9 mouse cellular contexts compared by ENCODE assay signal in the genomic region with DNA sequence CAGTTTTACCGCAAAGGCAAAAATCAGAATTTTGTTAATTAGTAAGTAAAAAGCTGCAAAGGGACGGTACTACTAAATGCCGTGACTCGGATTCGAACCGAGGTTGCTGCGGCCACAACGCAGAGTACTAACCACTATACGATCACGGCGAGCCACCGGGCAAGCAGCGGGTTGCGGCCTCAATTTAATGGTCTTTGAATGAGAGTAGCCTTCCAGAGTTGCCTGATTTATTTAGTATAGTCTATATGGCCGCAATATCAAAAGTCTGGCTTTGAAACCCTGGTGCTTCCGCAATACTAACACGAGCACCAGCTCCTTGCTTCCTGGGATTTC. TPM values are rescaled to one million over a fixed set of nuclear protein-coding genes. Genes with fewer than 3 reads are reported as not detected.
DNase-seq lines count a peak whose midpoint lies in the region; ATAC-seq lines count a peak whose summit lies in the region.
"Had no signal": no experiment of that assay in that cellular context is flagged by ENCODE, and none has a peak within 500 bp of the region (broad histone marks: within the 10 kb centered on the region; RNA-seq: fewer than 3 reads in every experiment).

No protein-coding gene starts in this region.

- H3K27me3 ChIP-seq in heart, embryonic 13.5 days (replicated peaks), result no peaks in the 10 kb centered on the region
- H3K27me3 ChIP-seq in liver, embryonic 13.5 days, result no peaks in the 10 kb centered on the region
- H3K27me3 ChIP-seq in stomach, embryonic 14.5 days (ENCODE audit: control insufficient read depth, insufficient read depth, low read length), result no peaks in the 10 kb centered on the region

- no peaks in the 10 kb centered on the region for H3K4me1 ChIP-seq in brown adipose tissue, adult 24 weeks (ENCODE audit: control insufficient read depth, insufficient read depth, insufficient read length, low read length)
- H3K4me1 ChIP-seq in heart, embryonic 13.5 days, result peaks cover 9% of the 10 kb centered on the region
- H3K4me1 ChIP-seq in liver, embryonic 13.5 days (replicated peaks), result peaks cover 30% of the 10 kb centered on the region
- no peaks in the 10 kb centered on the region; the same call in 1 of the 2 replicates for H3K4me1 ChIP-seq in stomach, embryonic 14.5 days (ENCODE audit: control insufficient read depth, insufficient read depth, low read length)

- 0% methylated on average over 17 of the region's 17 CpGs for WGBS in heart, embryonic 13.5 days
- 1% methylated on average over 17 of the region's 17 CpGs for WGBS in liver, embryonic 13.5 days (ENCODE audit: insufficient replicate concordance)
- under 1% methylated on average over 17 of the region's 17 CpGs for WGBS in stomach, embryonic 14.5 days

- peak overlapping the region; percentile 98 for H3K4me2 ChIP-seq in heart, embryonic 13.5 days
- peak overlapping the region; percentile 90 for H3K4me2 ChIP-seq in liver, embryonic 13.5 days
- peak overlapping the region; percentile 51 for H3K4me2 ChIP-seq in stomach, embryonic 14.5 days (replicated peaks; ENCODE audit: low read depth, low read length)

- peak overlapping the region; percentile 90 for H3K9ac ChIP-seq in heart, embryonic 13.5 days
- peak overlapping the region; percentile 85 for H3K9ac ChIP-seq in liver, embryonic 13.5 days
- peak overlapping the region; percentile 67 for H3K9ac ChIP-seq in stomach, embryonic 14.5 days (replicated peaks; ENCODE audit: low read depth, low read length)

- DNase-seq in kidney, postnatal 14 days, result peak; percentile 96
- DNase-seq in liver, embryonic 13.5 days, result peak; percentile 90
- peak; percentile 95 to 96 for DNase-seq in natural killer cell, adult 2 months (ENCODE audit: low spot score in 2 of 2)

- peak overlapping the region; percentile 87 for H3K4me3 ChIP-seq in brown adipose tissue, adult 24 weeks (ENCODE audit: insufficient read depth, low read depth, low read length)
- H3K4me3 ChIP-seq in heart, embryonic 13.5 days, result peak overlapping the region; percentile 80
- H3K4me3 ChIP-seq in liver, embryonic 13.5 days (replicated peaks), result peak overlapping the region; percentile 72
- peak overlapping the region; percentile 68 for H3K4me3 ChIP-seq in stomach, embryonic 14.5 days (ENCODE audit: low read depth, low read length)

- no peaks in the 10 kb centered on the region for H3K9me3 ChIP-seq in heart, embryonic 13.5 days
- no peaks in the 10 kb centered on the region for H3K9me3 ChIP-seq in liver, embryonic 13.5 days (replicated peaks)
- H3K9me3 ChIP-seq in stomach, embryonic 14.5 days (ENCODE audit: control insufficient read depth, low read depth, low read length), result no peaks in the 10 kb centered on the region

- H3K27ac ChIP-seq in brown adipose tissue, adult 24 weeks (replicated peaks; ENCODE audit: low read depth, low read length), result peak overlapping the region; percentile 85
- peak overlapping the region; percentile 95 for H3K27ac ChIP-seq in heart, embryonic 13.5 days (replicated peaks)
- H3K27ac ChIP-seq in liver, embryonic 13.5 days, result peak overlapping the region; percentile 90
- H3K27ac ChIP-seq in stomach, embryonic 14.5 days (ENCODE audit: low read length), result peak overlapping the region; percentile 89

- no peaks in the 10 kb centered on the region for H3K36me3 ChIP-seq in heart, embryonic 13.5 days
- no peaks in the 10 kb centered on the region for H3K36me3 ChIP-seq in liver, embryonic 13.5 days
- no peaks in the 10 kb centered on the region for H3K36me3 ChIP-seq in stomach, embryonic 14.5 days (ENCODE audit: control insufficient read depth, insufficient read depth, low read length)

- ATAC-seq in CD4-positive, CD25-positive, alpha-beta regulatory T cell, adult 4 months, result peak; percentile 58
- ATAC-seq in erythroid progenitor cell, adult 5-6 weeks (replicated peaks; ENCODE audit: low FRiP score, poor library complexity, severe bottlenecking), result peak; percentile 40
- peak; percentile 53 for ATAC-seq in heart, embryonic 13.5 days (ENCODE audit: extremely low read depth, insufficient number of reproducible peaks, low FRiP score, low TSS enrichment)
- ATAC-seq in liver, embryonic 13.5 days (ENCODE audit: low read depth), result peak; percentile 69
- ATAC-seq in stomach, embryonic 14.5 days (ENCODE audit: insufficient number of reproducible peaks, insufficient read depth, low FRiP score, low read depth), result peak; percentile 63

RNA-seq across cellular contexts. Expression of a gene that starts 24.7 kb away (rescaled TPM):
- under 1 TPM in 1 of 2 experiments, not detected in 1; 0.22 TPM for polyA plus RNA-seq in CD4-positive, CD25-positive, alpha-beta regulatory T cell, adult 4 months (2017; shearing (Covaris generic))
- polyA plus RNA-seq in brown adipose tissue, adult 24 weeks (2012; ENCODE audit: insufficient read depth, insufficient read length, missing spikeins), result 5.4 and 8.2 TPM in 2 replicates
- total RNA-seq in erythroid progenitor cell, adult 5-6 weeks (2015; ENCODE audit: low replicate concordance), result not detected in 2 replicates
- total RNA-seq in erythroid progenitor cell, adult 5-6 weeks (2017; ENCODE audit: low replicate concordance), result not detected in 2 replicates
- polyA plus RNA-seq in heart, embryonic 13.5 days (2015; fragmentation: Nextera tagmentation; extraction: Ambion mirVana), result 7.4 and 7.5 TPM in 2 replicates
- 1.3 and 1.7 TPM in 2 replicates for polyA plus RNA-seq in liver, embryonic 13.5 days (2015; fragmentation: Nextera tagmentation; extraction: Ambion mirVana)
- polyA plus RNA-seq in stomach, embryonic 14.5 days (2014; fragmentation: Nextera tagmentation; extraction: Ambion mirVana), result 0.20 TPM in 1 of 2 replicates, not detected in the other
- total RNA-seq: hematopoietic stem cell, adult 5-6 weeks had no signal

RNA-seq across cellular contexts. Expression of a gene that starts 48.1 kb away (rescaled TPM):
- not detected for polyA plus RNA-seq in CD4-positive, CD25-positive, alpha-beta regulatory T cell, adult 4 months (2017; shearing (Covaris generic))
- not detected in 2 replicates for polyA plus RNA-seq in brown adipose tissue, adult 24 weeks (2012; ENCODE audit: insufficient read depth, insufficient read length, missing spikeins)
- total RNA-seq in erythroid progenitor cell, adult 5-6 weeks (2015; ENCODE audit: low replicate concordance), result not detected in 2 replicates
- total RNA-seq in erythroid progenitor cell, adult 5-6 weeks (2017; ENCODE audit: low replicate concordance), result not detected in 2 replicates
- polyA plus RNA-seq in heart, embryonic 13.5 days (2015; fragmentation: Nextera tagmentation; extraction: Ambion mirVana), result 0.68 and 0.78 TPM in 2 replicates
- not detected in 2 replicates for polyA plus RNA-seq in liver, embryonic 13.5 days (2015; fragmentation: Nextera tagmentation; extraction: Ambion mirVana)
- polyA plus RNA-seq in stomach, embryonic 14.5 days (2014; fragmentation: Nextera tagmentation; extraction: Ambion mirVana), result not detected in 2 replicates
- total RNA-seq: hematopoietic stem cell, adult 5-6 weeks had no signal

RNA-seq across cellular contexts. Expression of a gene that starts 57.5 kb away (rescaled TPM):
- polyA plus RNA-seq in CD4-positive, CD25-positive, alpha-beta regulatory T cell, adult 4 months (2017; shearing (Covaris generic)), result 100 to 1,000 TPM; 376 to 396 TPM
- polyA plus RNA-seq in brown adipose tissue, adult 24 weeks (2012; ENCODE audit: insufficient read depth, insufficient read length, missing spikeins), result 1,091 and 1,303 TPM in 2 replicates
- total RNA-seq in erythroid progenitor cell, adult 5-6 weeks (2015; ENCODE audit: low replicate concordance), result 99.5 and 157 TPM in 2 replicates
- 59.8 and 70.0 TPM in 2 replicates for total RNA-seq in erythroid progenitor cell, adult 5-6 weeks (2017; ENCODE audit: low replicate concordance)
- 156 and 165 TPM in 2 replicates for polyA plus RNA-seq in heart, embryonic 13.5 days (2015; fragmentation: Nextera tagmentation; extraction: Ambion mirVana)
- 29.7 and 29.9 TPM in 2 replicates for polyA plus RNA-seq in liver, embryonic 13.5 days (2015; fragmentation: Nextera tagmentation; extraction: Ambion mirVana)
- polyA plus RNA-seq in stomach, embryonic 14.5 days (2014; fragmentation: Nextera tagmentation; extraction: Ambion mirVana), result 155 and 168 TPM in 2 replicates

Comparison
In these comparisons a context has a peak if more than half of its experiments do, and no peak if none do; other contexts are left out.
1. Peak in every context shown above with its lines: DNase-seq, ATAC-seq, H3K4me3 ChIP-seq and H3K27ac ChIP-seq.